Mouse (Mus musculus) cerebellum, postnatal 4 days (tissue): ENCODE measurements around the gene Naa16.

Experiments
- DNase-seq, 2 experiments: peaks; one replicate each; pipeline ENCODE4 v3.0.0; 2022; ENCODE audit warnings: low spot score in 2 of 2, mixed read lengths in 1 of 2

The Naa16 gene

DNA sequence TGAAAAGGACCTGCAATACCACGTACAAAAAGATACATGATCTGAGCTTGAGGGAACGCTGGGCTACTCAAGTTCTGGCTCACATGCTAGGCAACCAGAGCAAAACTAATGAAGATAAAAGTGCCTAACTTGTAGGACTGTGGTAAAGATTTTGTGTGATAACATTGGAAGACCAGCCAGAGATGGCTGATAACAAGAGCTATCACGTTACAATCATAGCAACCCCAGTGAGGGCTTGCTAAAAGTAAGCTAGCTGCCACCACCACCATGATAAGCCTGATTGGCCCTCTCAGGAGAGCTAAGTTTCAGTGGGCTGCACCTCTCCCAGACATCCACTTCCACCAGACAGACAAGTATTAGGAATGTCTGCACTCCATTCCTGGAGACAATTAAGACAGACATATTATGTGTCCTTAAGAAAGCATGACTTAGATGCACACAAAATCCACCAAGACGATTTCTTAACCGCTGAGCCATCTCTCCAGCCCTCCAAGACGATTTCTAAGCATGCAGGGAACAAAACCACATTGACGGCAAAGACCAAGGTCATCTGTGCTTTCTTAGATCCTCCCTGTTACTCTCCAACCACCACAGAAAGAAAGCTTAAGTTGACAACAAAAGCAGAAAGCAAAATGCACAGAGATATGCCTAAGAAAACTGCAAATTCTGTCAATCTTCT is 92.1 kb downstream of the Naa16 start:
- DNase-seq: no peak

DNA sequence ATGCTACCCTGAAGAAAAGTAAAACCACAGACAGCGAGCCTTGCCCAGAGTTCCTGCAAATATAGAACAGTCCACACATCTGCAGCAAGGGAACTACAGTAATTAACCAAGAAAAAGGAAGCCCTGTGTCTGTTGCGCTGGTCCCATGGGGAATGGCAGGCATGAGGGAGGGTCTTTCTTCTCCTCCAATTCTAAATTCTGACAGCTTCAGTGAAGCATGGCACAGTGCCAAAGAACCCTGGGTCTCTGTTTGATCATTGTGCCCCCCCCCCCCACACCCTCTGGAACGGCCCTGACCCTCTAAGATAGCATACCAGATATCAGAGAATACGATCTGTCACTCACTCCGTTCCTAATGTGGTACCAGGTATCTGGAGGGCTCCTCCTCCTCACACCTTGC is 93.7 kb downstream of the Naa16 start:
- DNase-seq: no peak

DNA sequence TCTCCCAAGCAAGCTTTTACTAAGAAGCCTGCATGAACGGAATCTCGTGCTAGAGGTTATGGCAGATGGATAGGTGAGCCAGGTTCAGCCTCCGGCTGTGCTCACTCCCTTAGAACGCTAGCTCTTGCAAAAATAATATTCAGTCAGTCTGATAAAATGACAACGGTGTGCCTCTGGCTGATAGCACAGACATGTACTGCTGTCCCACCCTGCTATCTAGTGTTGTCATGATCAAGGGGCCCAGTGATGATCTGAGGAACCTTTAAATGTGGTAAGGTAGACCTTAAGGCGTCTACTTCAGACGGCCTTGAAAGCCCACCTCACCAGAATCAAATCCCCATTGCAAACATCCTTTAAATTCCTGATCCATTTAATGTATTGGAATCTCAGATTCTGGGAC is 94.4 kb downstream of the Naa16 start:
- no peak for DNase-seq

DNA sequence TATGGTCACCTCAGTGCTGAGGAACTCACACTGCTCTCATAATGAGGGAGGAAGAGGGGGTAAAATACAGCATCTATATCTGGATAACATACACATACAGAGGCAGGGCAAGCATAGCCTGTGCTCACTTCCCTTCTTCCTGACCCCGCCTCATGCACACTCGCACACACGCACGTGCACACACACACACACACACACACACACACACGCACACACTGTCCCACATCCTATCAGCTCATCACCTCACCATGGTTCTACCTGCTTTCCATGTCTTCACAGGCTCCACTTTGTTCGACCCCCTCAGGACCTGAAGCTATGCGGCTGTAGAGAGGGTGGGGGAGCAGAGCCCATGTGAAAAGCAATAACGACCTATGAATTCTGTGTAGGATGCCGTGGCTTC is 95.0 kb downstream of the Naa16 start:
- no peak for DNase-seq

DNA sequence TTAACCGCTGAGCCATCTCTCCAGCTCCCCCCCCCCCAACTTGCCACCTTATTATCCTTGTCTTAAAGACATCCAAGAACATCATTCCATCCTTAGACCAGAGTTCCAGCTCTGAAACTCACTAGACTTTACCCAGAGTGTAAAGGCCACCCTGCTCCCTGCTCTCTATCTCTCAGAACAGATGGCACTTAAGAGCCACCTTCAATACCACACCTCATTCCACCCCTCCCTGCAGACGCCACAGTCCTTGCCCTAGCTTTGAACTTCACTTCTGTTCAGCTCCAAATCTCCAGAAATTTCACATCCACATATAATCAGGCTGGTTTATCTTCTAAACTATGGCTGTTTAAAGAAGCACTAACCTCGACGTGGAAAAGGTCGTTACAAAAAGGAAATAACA is 95.6 kb downstream of the Naa16 start:
- no peak for DNase-seq

DNA sequence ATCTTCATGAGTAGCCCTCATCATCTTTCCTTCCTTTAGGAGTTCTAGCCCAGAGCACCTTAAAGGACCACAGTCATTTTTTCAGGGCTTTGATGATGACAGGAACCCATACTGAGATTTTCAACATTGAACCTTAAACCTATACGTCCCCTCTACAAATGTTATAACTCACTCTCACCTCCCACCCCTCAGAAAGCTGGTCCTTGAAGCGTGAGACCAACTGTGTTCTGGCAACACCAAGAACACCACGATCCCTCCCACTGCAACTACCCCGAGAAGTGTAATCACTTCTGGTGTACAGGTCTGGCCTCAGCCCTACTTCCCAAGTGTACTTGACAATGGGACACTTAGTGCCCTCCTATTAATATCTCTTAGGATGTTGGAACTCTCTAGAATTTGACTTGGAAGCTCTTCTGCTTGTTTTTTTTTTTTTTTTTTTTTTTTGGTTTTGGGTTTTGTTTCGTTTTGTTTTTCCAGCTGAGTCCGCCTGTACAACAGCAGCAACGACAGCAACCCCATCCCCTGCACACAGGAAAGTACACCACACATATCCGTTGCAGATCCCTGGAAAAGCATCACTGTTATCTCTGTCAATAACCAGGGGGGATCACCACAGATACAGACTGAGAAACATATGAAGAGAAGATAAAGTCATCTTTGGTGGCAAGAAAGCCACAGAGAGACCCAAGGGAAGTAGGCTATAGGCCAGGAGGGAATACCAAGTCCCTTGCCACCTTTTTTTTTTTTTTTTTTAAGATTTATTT is 96.3 kb downstream of the Naa16 start:
- no peak for DNase-seq

DNA sequence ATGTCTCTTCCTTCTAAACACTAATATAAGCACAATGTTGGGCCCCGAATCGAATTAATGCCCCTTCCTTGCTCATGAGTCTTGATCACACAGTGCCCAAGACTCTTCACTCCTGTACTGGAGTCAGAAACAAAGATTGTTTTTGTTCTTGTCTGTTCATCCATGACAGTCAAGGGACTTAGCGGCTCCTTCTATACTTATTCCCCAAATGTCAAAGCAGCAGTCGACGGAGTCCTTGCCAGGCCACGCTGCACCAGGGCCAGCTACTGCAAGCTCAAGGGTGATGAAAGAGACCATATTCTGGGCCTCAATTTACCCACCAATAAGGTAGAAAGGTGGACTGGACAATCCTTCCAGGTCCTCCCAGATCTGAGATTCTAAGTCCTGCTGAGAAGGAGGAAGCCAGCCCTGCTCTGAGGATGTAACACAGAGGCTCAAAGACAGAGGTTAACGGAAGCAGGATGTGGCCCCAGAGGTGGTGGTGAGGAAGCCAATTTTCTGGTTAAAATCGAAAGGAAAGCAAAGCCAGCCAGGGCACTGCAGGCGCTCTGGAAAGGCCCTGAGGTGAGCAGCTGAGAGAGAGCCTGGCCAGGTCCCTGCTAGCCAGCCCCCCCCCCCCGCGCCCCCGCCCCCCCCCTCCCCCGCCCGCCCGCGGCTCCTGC is 97.3 kb downstream of the Naa16 start:
- peak in 1 of 2 experiments; percentile 31 for DNase-seq

DNA sequence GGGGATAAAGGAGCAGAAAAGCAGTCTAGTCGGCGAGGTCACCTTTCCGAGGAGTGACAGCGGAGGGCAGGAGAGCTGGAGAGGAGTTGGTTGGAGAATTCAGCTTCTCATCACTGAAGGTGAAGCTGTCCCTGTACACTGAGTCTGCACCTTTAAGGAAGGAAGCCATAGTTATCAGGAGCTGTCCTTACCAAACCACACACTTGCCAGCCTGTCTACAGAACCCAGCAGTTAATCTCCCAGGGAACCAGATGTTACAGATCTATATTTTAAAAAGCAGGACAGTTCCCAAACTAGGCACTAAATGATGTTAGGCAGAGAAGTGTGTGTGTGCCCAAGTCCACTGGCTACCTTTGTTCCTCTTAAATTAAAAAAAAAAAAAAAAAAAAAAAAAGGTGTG is 98.9 kb downstream of the Naa16 start:
- DNase-seq: no peak

DNA sequence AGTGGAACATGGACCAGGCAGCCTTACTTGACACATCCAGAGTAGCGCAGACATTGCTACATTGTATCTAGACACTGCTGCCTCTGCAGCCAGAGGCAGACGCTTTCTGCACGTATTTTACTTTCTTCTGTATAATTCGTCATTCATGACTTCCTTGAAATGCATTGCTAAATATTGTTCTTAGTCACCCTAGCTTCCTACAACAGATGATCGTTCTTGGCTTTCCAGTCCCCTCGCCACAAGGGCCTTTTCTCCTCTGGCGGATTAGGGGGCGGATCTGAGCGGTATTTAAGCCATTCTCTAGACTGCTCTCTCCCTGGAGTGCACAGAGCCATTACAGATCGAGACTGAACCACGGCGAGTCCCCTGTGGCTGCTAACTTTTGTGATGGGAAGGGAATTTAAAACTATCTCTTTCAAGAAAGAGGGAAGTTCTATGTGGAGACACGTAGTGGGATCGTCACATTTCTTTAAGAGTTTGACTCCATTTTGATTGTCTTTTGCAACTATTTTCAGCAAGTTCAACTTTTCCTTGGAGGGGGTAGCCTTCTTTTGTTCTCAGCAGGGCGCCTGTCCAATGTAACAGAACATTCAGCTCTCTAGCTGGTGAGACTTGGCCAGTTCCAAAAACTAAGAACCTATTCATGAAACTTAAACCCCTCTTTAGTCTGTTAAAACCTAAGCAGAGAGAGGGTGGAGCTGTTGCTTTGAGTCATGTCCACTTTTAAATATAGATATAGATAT is 99.7 kb downstream of the Naa16 start:
- DNase-seq: no peak

DNA sequence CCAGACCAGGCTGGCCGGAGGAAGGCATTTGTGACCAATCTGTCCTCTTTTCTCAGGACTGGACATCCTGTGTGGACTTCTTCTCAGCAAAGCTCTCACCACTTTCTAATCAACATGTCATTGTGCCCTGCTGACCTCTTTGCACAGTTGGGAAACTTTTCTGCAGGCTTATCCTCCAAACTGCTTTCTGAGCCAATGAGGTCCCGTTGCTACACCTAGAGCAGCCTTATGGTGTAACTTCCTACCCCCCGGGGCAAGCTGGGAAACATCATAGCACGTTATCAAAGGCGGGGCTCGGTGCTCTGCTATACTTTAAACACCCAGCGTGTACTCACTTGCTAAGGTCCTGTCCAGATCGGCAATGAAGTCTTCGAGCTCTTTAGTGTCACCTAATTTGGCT is 100.7 kb downstream of the Naa16 start:
- DNase-seq: no peak

DNA sequence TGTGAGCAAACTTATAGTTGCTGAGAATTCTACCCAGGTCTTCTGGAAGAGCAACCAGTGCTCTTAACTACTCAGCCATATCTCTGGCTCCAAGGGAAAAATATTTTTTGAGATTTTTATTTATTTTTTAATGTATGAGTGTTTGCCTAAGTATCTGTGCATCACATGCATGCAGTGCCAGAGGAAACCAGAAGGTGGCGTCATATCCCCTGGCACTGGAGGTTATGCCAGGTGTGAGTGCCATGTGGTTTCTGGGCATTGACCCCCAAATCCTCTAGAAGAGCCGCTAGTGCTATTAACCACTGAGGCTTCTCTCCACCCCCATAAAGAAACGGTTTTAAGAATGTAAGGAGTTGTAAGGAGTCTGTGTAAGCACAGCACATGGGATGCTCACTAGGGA is 102.3 kb downstream of the Naa16 start:
- DNase-seq: peak in 1 of 2 experiments; percentile 33

DNA sequence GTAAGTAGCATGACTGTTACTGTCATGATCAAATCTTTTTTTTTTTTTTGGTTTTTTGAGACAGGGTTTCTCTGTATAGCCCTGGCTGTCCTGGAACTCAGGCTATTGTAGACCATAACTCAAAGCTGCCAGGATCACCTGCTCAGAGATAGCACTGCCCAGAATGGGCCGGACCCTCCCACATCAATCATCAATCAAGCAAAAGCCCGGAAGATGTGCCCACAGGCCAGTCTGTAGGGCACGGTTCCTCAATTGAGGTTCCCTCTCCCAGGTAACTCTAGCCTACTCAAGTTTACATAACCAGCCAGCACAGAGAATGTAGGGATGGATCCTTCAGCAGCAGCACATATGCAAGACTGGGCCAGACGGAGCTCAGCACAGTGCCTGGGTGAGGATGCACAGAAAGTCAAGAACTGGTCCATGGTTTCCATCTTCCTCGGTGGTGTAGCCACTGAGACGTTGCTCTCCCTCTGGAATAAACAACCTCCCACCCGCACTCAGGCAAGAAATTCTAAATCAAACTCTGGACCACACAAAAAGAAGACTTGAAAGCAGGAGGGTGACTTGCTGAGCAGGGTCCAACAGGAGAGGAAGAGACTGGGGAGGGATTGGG is 103.2 kb downstream of the Naa16 start:
- no peak for DNase-seq

DNA sequence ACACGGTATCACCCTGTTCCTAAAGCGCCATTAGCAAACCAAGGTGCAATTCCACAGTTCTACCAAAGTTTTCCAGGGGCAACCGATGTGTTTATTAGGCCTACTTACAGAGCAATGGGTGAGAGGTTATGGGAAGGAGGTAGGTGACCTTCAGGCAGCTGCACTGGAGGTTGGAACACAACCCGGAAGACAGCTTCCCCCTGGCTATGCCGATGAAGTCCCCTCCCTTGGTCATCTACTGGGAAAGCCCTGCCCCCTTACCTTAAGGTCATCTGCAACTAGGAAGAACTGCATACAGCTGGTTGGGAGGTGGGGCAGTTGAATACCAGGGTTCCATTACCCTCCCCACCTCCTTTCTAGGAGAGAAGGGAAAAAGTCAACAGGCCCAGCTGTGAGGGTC is 105.0 kb downstream of the Naa16 start:
- DNase-seq: no peak

DNA sequence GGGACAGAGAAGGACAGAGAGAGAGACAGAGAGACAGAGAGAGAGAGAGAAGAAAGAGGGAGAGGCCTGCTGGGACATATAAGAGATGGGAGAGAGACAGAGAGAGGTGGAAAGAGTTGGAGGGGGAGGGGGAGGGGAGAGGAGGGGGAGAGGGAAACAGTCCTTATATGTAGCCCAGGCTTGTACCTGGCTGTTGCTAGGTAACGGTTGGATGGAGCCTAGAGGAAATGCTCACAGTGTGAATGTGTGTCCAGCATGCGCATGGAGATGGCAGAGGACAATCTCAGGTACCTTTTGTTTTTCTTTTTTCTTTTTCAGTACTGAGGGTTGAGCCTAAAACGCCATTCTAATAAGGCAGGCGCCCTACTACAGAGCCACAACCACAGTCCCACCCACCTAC is 106.0 kb downstream of the Naa16 start:
- no peak for DNase-seq

DNA sequence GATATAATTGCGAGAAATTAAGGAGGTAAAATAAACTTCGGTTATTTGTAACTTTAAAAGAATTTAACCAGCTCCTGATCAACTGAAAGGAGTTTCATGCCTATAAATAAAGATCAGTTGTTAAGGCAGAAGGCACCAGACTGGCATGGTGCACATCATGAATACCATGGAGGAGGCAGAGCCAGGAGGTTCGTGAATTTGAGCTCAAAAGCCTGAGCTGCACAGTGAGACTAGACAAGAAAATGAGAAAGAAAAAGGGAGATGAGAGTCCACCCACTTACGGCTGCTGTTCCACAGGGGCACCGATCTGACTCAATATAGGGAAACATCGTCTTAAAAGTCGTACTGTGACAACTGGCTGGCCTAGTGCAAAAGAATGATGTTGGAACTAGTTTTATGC is 106.6 kb downstream of the Naa16 start:
- DNase-seq: no peak

DNA sequence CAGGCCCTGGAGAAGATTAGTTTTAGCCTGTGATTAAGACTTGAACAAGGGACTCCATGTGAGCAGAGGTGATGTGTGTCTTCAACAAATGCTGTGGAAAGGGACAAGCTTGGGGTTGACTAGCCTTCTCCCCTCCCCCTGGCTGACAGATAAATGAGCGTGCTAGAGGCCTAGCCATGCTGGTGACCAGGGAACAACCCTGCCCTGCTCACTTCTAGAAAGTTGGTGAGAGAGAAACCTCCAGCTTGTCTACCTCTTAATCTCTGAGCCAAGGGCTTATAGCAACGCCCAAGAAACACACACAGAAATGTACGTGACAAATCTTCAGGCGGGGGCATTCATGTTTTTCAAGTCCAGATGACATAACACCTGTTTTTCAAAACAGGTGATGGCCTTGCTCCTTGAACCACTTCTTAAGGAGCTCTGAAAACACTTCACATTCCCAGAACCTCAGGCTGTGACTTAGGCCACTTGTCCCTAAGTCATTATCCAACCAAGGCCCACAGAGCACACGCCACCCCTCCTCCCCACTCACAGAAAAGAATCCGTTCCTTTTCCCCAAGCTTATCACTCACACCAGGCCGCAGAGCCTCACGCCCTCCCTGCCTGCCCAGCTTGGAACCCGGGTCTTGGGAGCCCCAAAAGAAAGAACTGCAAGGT is 108.6 kb downstream of the Naa16 start:
- DNase-seq: no peak

DNA sequence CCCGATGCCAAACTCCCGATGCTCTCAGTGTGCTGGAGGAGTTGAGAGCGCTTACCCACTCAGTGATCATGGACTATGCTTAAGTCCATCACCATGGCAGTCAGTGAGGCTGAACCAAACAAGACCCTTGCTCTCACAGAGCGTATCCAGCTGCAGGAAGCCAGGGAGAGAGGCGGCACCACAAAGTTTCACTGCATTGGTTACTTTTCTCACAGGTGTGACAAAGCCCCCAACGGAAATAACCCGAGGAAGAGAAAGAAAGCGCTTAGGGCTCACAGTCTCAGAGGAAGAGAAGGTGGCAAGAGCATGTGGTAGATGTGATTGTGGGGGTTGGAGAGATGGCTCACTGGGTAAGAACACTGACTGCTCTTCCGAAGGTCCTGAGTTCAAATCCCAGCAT is 110.1 kb downstream of the Naa16 start:
- DNase-seq: no peak

DNA sequence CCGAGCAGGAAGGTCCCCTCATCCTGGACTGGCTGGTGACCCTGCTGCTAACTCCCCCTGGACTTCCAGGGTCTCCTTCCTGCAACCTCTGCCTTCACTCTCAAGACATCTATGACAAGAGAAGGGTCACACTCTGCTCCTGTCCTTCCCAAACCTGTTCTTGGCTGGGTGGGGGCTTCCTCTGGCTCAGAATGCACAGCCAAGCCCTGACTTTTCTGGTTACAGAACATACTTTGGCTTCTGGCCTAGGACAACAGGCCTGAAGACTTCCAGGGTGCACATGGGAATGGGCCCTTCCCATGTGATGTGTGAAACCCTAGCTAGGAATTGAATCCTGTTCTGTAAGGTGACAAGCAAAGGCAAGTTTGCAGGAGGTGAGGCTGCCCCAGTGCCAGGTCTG is 111.1 kb downstream of the Naa16 start:
- DNase-seq: no peak

DNA sequence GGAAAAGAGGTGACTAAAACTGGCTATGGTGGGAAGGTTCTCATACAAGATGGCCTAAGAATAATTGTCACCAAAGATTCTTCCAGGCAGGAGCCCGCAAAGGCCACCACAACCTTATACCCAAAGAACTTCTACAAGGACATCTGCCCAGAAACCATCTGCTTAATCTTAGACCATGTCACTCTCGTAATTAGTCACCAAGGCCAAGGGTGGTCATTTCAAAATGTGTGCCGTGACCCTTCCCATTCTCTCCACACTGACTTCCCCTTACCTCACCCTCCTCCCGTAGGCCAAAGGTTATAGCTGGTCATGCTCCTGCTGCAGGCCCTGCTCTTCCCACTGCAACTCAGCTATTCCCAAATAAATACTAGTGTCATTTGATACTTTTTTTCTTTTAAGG is 111.7 kb downstream of the Naa16 start:
- no peak for DNase-seq

DNA sequence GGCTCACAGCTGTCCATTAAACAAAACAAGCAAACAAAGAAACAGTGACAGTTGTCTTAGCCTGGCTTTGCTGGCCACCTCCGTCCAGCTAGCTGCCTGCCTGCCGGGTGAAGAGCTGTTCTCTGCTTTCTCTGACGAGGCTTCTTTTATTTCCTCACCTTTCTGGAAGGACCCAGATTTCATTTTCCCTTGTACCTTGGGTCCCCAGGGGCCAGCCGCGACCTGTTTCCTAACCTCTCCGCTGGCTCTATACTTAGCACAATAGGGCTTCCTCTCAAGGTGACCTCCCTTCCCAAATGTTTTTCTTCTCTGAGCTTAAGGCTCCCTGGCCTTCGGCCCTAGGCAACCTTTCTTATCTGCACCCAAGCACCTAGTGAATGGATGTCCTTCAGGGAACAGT is 112.7 kb downstream of the Naa16 start:
- DNase-seq: no peak

DNA sequence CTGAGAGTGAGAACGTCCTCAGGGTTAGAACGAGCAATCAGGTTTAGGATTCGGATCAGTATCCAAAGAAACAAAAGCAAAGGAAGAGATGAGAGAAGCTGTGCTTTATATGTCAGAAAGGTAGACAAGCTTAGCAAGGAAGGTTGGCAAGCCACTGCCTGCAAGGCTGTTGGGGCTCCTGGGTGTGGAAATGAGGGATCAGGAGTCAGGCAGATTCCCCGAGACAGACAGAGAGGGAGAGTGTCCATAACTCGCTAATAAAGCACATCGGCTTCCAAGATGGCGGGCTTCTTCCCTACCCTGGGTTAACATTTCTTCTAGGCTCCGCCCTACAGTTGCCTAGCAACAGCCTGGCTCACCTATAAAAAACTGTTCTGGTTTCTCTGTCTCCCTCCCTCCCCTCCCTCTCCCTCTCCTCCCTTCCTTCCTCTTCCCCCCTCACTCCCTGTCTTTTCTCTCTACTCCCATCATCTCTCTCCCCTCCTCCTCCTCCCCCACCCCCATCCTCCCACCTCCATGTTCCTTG is 114.6 kb downstream of the Naa16 start:
- no peak for DNase-seq
